Mouse (Mus musculus) left cerebral cortex, postnatal 36 days (tissue): ENCODE measurements around the gene BC117090. TPM values are rescaled to one million over a fixed set of nuclear protein-coding genes. Genes with fewer than 3 reads are reported as not detected.
"Not testable (repeated sequence)": the region's sequence is repeated elsewhere in the genome, so short reads cannot be mapped to it uniquely, and the experiment has no call there.

ENCODE experiments used
- DNase-seq, 2 experiments: peaks; one replicate each; pipeline ENCODE4 v3.0.0; 2021 to 2022; ENCODE audit warnings: low spot score in 2 of 2, mixed read lengths in 1 of 2
- intact Hi-C: fragments of 180-260 bp; cut with DNase I; formaldehyde crosslinking; loops from one replicate; pipeline ENCODE4 v1.15.1; 2025
- total RNA-seq, 2 experiments: library from RNA; stranded (reverse); gene quantifications; 2 replicates each; pipeline ENCODE4 v1.2.3; 2021

Gene BC117090
- not detected for total RNA-seq

GRCm38 (mm10) chr16:36334232-36334631, at the start of gene BC117090:
TSS of gene BC117090 (minus strand) at chr16:36334332.
- intact Hi-C loops, result no loop called here

GRCm38 (mm10) chr16:36367648-36368047, 33.5 kb upstream of the BC117090 start, which contains the start of gene BC100530:
TSS of gene BC100530 (minus strand) at chr16:36367748.
- intact Hi-C loops, DNase-seq: not testable (repeated sequence)

More at GRCm38 (mm10) chr16:36334232-36334631, at the start of gene BC117090:
- no peak for DNase-seq

- intact Hi-C loops, result no loop called here
- DNase-seq, result no peak
Measured at GRCm38 (mm10) chr16:36337171-36337570, 3.0 kb upstream of the BC117090 start.

GRCm38 (mm10) chr16:36319286-36319685, 14.8 kb downstream of the BC117090 start:
- no peak for DNase-seq
- intact Hi-C loops, result no loop called here

- intact Hi-C loops, DNase-seq: not testable (repeated sequence)
Measured at GRCm38 (mm10) chr16:36316111-36316510, 18.0 kb downstream of the BC117090 start.

- intact Hi-C loops, result no loop called here
- no peak for DNase-seq
Measured at GRCm38 (mm10) chr16:36307631-36308030, 26.5 kb downstream of the BC117090 start.

- intact Hi-C loops, result no loop called here
- DNase-seq, result no peak
Measured at GRCm38 (mm10) chr16:36289140-36289539, 45.0 kb downstream of the BC117090 start.

- DNase-seq, intact Hi-C loops: not testable (repeated sequence)
Measured at GRCm38 (mm10) chr16:36276796-36277195, 57.3 kb downstream of the BC117090 start, which contains the start of gene Stfa1. TSS of gene Stfa1 (plus strand) at chr16:36276951.

Other genes with a start within 250 kb of the BC117090 start
- not detected for gene Csta1, start 203.1 kb downstream of the BC117090 start, total RNA-seq
- gene Stfa2l1, start 177.5 kb downstream of the BC117090 start, total RNA-seq, result not detected
- gene Gm5483, start 150.1 kb downstream of the BC117090 start, total RNA-seq, result not detected
- gene Gm5416, start 123.9 kb downstream of the BC117090 start, total RNA-seq, result not detected
- not detected for gene 2010005H15Rik, start 112.9 kb downstream of the BC117090 start, total RNA-seq
- not detected for gene Stfa1, start 57.4 kb downstream of the BC117090 start, total RNA-seq
- not detected for gene BC100530, start 33.4 kb upstream of the BC117090 start, total RNA-seq
- gene Stfa2, start 74.1 kb upstream of the BC117090 start, total RNA-seq, result not detected
- not detected for gene Stfa3, start 121.1 kb upstream of the BC117090 start, total RNA-seq
- 1 to 10 TPM; 1.5 to 1.8 TPM for gene Casr, start 227.8 kb upstream of the BC117090 start, total RNA-seq